Mouse (Mus musculus) splenic B cell, adult 2 months (primary cell): ENCODE results near the gene Fkbp10.

ENCODE experiments used
- DNase-seq: peaks from one replicate; pipeline ENCODE4 v3.0.0-alpha.2; 2011; ENCODE audit warnings: low read depth, low spot score
- H3K27me3 ChIP-seq: 2 replicates; pipeline ENCODE4 v1.6.1; 2012; ENCODE audit warnings: mild to moderate bottlenecking, low read length, moderate library complexity, mixed read lengths; ENCODE audit not compliant: control insufficient read depth, poor library complexity, insufficient read depth, severe bottlenecking
- H3K36me3 ChIP-seq: 2 replicates; pipeline ENCODE4 v1.6.1; 2012; ENCODE audit warnings: mild to moderate bottlenecking, low read length, moderate library complexity, mixed read lengths; ENCODE audit not compliant: control insufficient read depth, poor library complexity, insufficient read depth, severe bottlenecking

Gene Fkbp10

GRCm38 (mm10) chr11:100398517-100398916 is 17.0 kb upstream of the Fkbp10 start:
- DNase-seq, result no peak
- no peaks in the 10 kb centered on the region for H3K36me3 ChIP-seq

DNA sequence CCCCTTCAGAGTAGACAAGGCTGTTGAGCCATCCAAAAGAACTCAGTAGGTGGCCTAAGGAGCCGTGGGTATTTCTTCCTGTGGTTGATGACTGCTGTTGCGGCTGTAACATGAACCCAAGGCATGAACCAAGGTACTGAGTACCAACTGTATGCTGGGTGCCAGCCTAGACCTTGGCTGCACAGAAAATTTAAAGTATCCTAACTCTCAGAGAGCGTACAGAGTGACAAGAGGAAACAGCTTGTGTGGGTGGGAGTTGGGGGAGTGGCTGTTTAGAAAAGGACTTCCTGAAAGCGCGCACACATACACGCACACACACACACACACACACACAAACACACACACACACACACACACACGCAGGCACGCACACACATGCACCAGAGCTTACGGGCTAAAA is 16.2 kb upstream of the Fkbp10 start:
- H3K36me3 ChIP-seq, result no peaks in the 10 kb centered on the region
- peak; percentile 31 for DNase-seq

More at GRCm38 (mm10) chr11:100398517-100398916, 17.0 kb upstream of the Fkbp10 start:
- no peaks in the 10 kb centered on the region; the same call in 1 of the 2 replicates for H3K27me3 ChIP-seq

DNA sequence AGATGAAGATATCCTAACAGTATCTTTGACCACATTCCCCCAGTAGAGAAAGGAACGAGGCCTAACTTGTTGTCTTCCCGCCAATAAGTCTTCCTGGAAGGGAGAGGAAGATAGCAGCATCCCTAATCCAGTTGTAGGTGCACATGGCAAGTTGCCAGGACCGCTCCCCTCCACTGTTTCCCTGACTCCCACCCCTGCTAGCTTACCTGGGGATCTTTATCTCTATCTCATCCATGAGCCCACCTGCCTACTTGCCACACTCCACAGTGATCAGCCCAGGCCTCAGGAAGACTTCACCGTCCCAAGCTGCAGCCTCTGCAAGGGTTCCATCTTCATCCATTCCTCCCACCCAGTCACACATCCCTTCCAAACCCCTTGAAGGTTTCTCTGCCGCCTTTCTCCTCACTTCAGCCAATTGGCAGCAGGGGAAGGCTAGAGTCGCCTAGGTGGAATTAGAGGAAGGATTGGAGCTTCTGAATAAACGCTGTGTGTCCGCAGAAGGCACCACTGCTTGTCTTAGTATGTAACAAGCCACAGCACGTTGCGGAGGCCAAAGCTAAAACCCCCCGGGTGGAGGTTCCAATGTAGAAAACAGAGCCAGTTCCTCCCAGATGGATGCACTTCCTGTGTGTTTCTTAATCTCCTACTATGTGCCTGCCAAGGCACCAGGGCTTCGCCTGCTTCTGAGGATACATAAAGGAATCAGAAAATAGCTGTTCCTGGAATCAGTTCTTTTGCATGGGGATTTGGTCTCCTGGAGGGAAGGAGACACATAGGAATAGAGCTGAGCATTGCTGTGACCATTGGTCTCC is 15.6 kb upstream of the Fkbp10 start:
- no peak for DNase-seq
- no peaks in the 10 kb centered on the region; the same call in 1 of the 2 replicates for H3K27me3 ChIP-seq
- no peaks in the 10 kb centered on the region for H3K36me3 ChIP-seq

More for the DNA sequence above, 16.2 kb upstream of the Fkbp10 start:
- no peaks in the 10 kb centered on the region; the same call in 1 of the 2 replicates for H3K27me3 ChIP-seq

DNA sequence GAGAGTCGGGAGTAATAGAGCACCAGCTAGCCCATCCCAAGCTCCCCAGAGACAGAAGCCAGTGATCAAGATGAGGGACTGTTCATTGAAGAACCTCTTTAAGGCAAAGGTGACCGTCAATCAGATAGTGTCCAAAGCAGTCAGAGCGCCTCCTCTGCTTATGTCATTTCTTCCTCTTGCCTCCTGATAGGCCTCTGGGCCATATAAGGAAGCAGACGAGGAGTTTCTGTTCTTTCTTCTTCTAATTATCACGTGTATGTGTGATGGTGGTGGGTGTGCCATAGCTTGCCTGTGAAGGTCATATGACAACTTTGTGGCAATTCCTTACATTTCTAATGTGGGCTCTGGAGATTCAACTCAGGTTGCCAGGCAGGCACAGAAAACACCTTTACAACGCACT is 14.7 kb upstream of the Fkbp10 start:
- peak; percentile 33 for DNase-seq

DNA sequence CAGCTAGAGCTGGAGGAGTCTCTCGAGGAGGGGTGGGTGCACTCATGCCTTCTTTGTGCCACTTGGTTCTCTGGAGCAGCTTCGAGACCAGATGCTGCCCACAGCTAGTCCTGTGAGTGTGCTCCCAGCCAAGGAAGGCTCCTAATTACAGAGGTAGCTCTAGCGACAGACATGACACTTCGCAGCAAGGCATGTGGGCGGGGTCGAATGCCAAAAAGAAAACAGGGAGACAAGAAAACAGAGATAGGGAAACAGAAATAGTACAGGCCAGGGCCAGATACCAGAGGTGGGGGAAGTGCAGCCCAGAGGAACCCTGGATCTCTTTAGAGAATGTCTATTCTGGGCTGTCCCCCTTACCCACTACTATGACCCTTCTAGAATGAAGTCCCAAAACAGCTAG is 13.3 kb upstream of the Fkbp10 start:
- H3K36me3 ChIP-seq, result no peaks in the 10 kb centered on the region
- H3K27me3 ChIP-seq, result no peaks in the 10 kb centered on the region
- DNase-seq, result no peak

More for the DNA sequence above, 14.7 kb upstream of the Fkbp10 start:
- H3K36me3 ChIP-seq, result no peaks in the 10 kb centered on the region
- H3K27me3 ChIP-seq, result no peaks in the 10 kb centered on the region

DNA sequence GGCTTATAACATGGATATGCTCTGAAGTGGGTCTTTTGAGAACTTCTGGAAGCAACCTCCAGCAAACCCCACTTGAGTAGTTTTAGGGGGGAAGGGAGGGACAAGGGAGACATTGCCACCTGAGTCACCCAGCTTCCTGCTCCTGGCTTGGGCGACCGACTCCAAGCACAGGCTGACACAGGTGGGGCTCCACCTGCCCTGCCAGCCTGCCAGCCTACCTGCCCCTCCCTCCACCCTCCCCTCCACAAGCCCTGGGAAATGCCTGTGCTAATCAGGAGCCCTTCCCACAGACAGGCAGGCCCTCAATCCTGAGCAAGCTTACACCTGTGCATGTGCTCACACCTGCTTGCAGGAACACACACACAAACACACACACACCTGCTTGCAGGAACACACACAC is 12.8 kb upstream of the Fkbp10 start:
- no peaks in the 10 kb centered on the region for H3K27me3 ChIP-seq
- no peaks in the 10 kb centered on the region for H3K36me3 ChIP-seq
- no peak for DNase-seq

DNA sequence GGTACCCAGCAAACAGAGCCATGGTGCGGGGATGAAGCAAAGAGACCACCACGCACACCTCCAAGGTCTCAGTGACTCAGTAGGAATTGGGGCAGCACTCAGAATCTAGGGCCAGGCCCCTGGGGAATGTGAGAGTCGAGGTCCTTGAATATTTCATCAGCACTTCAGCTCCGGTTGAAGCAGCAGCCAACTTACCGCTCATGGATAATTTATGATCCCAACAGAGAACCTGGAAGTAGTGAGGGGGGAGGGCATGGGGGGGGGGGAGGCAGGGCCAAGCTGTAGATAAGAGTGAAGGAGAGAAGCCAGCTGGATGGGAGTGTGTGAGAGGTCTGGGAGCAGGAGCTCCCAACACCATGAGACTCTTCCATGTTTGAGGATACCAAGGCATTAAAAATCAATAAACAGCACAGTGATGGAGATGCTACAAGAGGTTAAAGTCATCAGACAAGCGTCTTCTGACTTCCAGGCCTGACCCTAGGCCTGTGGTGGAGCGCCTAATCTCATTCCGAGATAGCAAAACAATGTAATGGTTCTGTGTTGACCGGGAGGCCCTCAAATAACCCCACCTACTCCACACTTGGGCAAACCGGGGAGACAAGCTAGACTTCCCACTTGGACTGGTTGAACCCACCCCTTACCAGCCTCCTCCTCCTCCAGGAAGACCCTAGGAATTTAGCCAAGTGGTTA is 11.9 kb upstream of the Fkbp10 start:
- Histone ChIP-seq H3K36me3 (no peaks in the 10 kb centered on the region), H3K27me3 (no peaks in the 10 kb centered on the region)
- no peak for DNase-seq

GRCm38 (mm10) chr11:100404456-100405074 is 10.9 kb upstream of the Fkbp10 start:
- H3K27me3 ChIP-seq, result no peaks in the 10 kb centered on the region
- H3K36me3 ChIP-seq, result no peaks in the 10 kb centered on the region
- no peak for DNase-seq

DNA sequence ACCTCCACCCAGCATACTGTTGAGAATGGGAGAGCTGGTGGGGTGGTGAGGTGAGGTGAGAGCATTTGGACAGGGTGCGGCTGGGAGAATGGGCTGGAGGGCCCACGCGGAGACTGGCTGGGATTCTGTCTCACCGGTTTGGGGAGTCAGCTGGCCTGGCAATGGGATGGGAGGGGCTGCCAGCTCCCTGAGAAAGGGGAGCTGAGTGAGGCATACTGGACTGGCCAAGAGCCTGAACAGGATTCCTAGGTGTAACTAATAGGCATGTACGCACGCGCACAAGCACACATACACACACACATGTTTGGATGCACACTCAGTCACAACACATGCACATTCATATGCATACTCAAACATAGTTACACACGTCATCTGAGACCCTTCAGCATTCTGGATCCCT is 9.2 kb upstream of the Fkbp10 start:
- Histone ChIP-seq H3K27me3 (no peaks in the 10 kb centered on the region), H3K36me3 (no peaks in the 10 kb centered on the region)
- no peak for DNase-seq

GRCm38 (mm10) chr11:100406995-100407705 is 8.3 kb upstream of the Fkbp10 start:
- no peak for DNase-seq
- H3K36me3 ChIP-seq, result no peaks in the 10 kb centered on the region
- H3K27me3 ChIP-seq, result no peaks in the 10 kb centered on the region; the same call in 1 of the 2 replicates

- no peaks in the 10 kb centered on the region for H3K36me3 ChIP-seq
- DNase-seq, result peak; percentile 61
- no peaks in the 10 kb centered on the region; the same call in 1 of the 2 replicates for H3K27me3 ChIP-seq
These were observed 7.2 kb upstream of the Fkbp10 start for GRCm38 (mm10) chr11:100408076-100408834.

- no peak for DNase-seq
- no peaks in the 10 kb centered on the region for H3K36me3 ChIP-seq
- H3K27me3 ChIP-seq, result no peaks in the 10 kb centered on the region; the same call in 1 of the 2 replicates
These were observed 6.5 kb upstream of the Fkbp10 start for GRCm38 (mm10) chr11:100408835-100409462.

DNA sequence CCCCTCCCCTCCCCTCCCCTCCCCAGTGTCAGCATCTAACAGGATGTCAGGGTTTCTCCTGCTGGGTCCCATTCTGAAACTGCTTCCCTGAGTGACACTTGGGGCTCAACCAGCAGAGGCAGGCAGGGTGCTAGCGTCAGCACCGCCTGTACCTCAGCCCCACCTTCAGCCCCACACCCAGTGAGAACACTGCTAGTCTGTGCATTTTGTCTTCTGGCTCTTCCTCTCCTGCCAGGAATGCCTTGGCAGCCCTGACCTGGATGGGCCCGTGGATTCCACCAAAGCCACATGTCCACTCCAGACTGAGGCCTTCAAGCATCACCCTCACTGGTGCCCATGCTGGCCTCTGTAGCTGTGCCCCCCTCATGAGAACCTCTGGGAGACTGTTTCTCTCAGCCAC is 5.8 kb upstream of the Fkbp10 start:
- no peaks in the 10 kb centered on the region; the same call in 1 of the 2 replicates for H3K27me3 ChIP-seq
- no peaks in the 10 kb centered on the region for H3K36me3 ChIP-seq
- DNase-seq, result no peak
